Mouse (Mus musculus) erythroblast, adult 5-6 weeks (primary cell): ENCODE measurements around the gene Ugcg. TPM values are rescaled to one million over a fixed set of nuclear protein-coding genes. Genes with fewer than 3 reads are reported as not detected.

ENCODE experiments used
- ATAC-seq: replicated peaks from 2 replicates; pipeline ENCODE4 v1.8.0; 2016; ENCODE audit warnings: moderate number of reproducible peaks, mild to moderate bottlenecking, moderate TSS enrichment, inconsistent platforms; ENCODE audit not compliant: poor library complexity, low FRiP score, severe bottlenecking
- total RNA-seq, 2 experiments: library from RNA; stranded (forward) in 1 of 2; stranded (reverse) in 1 of 2; fragments of 150-400 nt in 1 of 2; fragments of 200-764, 138-1000 nt in 1 of 2; gene quantifications; 2 replicates each; pipeline versions ENCODE4 v1.2.3 to v1.2.4; 2015 to 2017; ENCODE audit warnings: low replicate concordance in 2 of 2

Ugcg gene
- total RNA-seq, 2 experiments from 2014 or later, result 33.2 to 37.6 TPM

GRCm38 (mm10) chr4:59218154-59218553 is 29.1 kb downstream of the Ugcg start:
- ATAC-seq, result no peak

- no peak for ATAC-seq
Measured at GRCm38 (mm10) chr4:59222226-59222625, 33.2 kb downstream of the Ugcg start.

DNA sequence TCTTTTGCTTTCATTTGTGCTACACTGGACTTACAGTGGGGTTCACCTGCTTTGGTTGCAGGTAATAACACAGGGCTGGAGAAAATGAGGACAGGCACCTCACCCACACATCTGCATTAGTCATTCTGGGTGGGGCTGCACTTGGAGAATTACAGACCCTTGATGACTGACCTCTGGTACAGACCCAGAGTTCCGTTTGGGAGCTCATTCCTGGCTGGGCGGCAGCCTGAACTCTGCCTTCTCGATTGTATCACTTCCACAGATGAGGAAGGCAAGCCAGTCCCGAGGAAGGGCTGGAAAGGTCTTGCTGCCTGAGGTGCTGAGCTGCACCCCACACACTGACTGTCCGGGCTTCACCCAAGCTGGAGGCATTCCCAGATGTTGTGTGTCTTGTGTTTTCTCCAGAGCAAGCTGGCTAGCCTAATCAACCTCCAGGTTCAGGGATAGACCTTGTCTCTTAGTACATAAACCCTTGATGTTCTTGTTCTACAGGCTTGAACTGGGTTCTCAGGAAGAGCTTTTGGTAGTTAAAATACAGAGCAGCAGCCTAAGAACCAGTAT is 34.1 kb downstream of the Ugcg start:
- ATAC-seq, result no peak

GRCm38 (mm10) chr4:59224889-59225288 is 35.8 kb downstream of the Ugcg start:
- peak; percentile 83 for ATAC-seq

GRCm38 (mm10) chr4:59227047-59227446 is 38.0 kb downstream of the Ugcg start:
- ATAC-seq, result no peak

GRCm38 (mm10) chr4:59228951-59229350 is 39.9 kb downstream of the Ugcg start:
- ATAC-seq, result no peak

DNA sequence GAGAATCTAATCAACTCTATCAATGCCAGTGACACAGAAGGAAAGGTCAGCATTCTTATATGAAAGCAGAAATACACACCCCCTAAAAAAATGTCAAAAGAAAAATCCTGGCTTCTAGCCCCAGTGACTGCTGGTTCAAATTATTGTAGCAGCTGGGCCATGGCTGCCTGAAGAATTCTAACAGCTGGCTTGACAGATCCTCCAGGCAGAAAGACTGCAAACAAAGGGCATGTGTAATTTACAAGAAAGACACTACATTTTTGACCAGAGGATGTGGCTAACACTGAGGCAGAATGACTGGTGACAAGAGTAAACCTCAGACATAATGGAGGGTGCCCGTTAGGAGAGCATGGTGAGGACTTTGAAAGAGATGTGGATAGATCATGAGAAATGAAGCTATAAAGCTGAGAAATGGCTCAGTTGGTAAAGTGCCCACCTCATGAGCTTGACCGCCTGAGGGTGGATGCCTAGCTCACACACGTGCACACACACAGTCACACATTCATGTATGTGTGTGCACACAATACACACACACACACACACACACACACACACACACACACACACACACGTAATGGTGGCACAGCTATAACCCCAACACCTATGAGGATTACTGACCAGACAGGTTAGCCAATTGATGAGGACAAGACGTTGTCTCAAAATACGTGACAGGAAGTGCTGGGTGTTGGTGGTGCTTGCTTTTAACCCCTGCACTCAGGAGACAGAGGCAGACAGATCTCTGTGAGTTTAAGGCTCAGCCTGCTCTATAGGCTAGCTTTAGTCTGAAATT is 42.4 kb downstream of the Ugcg start:
- no peak for ATAC-seq

DNA sequence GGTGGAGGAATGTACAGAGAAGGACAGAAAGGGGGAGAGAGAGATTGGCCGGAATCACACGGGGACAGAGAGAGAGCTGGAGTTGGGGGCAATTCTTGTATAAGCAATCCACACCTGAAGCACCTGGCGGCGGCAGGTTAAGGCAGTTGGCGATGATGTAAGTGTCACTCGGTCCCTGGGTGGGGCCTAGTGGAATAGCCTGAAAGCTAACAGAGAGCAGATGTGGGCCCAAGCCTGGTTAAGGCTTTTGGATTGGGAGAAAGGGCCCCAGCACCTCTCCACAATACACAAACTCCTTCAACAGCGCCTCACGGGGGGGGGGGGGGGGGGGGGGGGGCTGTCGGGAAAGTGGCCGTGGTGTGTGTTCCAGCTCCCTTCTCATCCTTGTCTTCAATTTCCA is 45.0 kb downstream of the Ugcg start:
- peak; percentile 61 for ATAC-seq

DNA sequence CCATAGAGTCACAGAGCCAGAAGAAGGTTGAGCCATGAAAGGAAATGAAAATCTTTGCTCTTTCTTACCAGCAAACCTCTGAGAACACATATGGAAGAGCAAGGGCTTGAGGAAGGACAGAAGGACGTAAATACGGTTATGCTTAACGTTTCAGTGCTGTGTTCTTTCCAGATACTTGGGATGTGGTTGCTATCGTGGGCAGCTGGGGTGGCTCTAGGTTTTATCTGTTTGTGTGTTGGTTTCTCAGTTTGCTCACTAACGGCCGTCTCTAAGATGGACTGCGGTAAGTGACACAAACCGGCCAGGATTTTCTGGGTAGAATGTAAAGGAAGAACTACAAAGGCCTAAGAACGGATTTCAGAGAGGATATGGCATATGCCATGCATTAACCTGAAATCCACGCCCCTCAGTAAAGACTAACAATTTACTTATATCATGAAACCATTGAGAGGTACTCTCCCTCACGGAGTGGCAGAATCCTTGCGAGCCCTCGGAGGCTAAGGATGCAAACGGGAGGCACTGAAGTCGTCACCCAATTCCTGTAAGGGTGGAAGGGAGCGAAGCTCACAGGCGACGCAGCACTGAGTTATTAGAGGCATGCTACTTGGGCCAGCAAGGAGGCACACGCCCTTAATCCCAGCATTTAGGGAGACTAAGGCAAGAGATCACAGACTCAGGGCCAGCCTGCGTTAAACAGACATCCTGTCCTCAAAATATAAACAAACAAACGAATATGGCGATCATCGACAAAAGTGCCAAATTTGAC is 45.6 kb downstream of the Ugcg start:
- peak; percentile 86 for ATAC-seq

DNA sequence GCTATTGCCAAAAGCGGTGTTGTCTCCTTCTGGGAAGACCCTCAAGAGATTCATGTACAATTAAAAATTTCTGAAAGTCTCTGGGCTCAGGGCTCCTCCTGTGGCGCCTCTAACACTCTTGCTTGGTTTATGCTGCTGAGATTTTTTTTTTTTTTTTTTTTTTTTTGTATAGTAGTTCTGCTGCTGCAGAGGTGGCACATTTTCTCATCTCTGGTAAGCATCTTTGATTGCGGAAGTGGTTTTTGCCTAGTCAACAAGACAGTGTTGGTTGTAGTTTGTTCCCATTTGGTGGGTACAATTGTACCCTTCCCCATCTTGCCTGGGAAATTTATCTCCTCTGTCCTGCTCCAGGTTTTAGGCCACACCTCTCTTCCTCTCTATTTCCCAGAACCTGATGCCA is 47.3 kb downstream of the Ugcg start:
- ATAC-seq, result no peak

- no peak for ATAC-seq
Measured at GRCm38 (mm10) chr4:59238641-59239311, 49.7 kb downstream of the Ugcg start.

DNA sequence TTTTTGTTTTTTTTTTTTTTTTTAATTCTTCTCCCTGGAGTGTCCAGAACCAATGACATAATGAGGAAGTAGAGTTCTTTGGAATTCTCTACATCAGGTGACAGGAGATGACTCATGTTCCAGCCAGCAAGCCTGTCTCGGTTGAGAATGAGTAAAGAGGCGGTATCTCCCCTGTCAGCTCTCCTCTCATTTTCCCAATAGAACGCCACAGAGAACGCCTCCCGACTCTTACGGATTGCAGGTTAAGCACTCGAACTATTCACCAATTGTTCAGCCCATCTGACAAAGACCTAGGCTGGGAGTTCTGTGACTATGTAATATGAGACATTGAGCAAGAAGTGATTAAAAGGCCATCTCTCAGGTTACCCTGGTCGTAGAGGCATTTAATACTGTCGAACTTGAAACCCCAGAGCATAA is 50.3 kb downstream of the Ugcg start:
- no peak for ATAC-seq

GRCm38 (mm10) chr4:59240160-59240559 is 51.1 kb downstream of the Ugcg start:
- ATAC-seq, result no peak

DNA sequence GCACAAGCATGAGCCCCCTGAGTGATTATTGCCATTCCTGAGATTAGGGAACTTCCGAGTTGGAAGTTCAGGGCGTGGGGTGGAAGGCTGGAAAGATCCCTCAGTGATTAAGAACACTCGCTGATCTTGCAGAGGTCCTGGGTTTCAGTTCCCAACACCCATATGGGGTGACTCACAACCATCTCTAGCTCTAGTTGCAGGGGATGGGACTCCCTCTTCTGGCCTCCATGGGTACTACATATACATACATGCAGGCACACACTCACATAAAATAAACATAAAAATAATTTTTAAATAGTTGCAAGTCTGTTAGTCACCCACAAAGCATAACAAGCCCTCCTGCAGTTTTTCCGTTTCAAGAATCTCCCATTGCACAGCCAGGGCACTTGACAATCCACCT is 52.0 kb downstream of the Ugcg start:
- ATAC-seq, result no peak

GRCm38 (mm10) chr4:59242221-59242620 is 53.2 kb downstream of the Ugcg start:
- no peak for ATAC-seq

- no peak for ATAC-seq
Measured at GRCm38 (mm10) chr4:59243802-59244493, 54.9 kb downstream of the Ugcg start.

DNA sequence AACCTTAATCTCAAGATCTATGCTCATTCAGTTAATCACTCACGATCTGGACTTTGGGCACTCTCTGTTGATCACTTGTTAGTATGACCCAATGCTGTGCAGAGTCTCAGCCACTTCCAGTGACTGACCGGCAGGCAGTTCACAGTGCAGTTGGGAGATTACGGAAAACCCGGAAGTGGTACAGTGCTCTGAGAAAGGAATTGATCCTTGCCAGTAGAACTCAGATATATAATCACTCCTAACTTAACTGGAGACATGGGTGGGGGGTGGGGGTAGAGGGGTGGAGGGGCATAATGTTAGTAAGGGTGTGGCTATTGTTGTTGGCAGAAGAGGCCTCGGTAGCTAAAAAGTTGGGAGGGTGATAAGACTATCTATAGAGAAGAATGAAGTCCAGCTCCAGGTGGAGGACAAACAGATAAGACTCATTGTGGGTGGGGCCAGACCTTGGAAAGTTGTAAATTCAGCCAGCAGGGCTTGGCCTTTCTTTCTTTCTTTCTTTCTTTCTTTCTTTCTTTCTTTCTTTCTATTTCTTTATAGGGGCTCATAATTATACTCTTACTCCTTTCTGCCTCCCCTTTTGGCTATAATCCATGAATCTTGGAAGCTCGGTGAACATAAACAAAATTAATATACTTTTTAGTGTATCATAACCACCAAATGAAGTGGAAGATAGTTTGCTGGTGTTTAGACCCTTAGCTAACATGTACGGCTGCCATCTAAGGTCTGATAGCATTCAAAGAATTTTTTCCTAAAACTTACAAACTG is 55.9 kb downstream of the Ugcg start:
- 0 out of 2 replicates have a peak, but pooled peaks have one; percentile 38 for ATAC-seq

- peak; percentile 57 for ATAC-seq
Measured at GRCm38 (mm10) chr4:59245776-59246175, 56.7 kb downstream of the Ugcg start.

GRCm38 (mm10) chr4:59247545-59247944 is 58.5 kb downstream of the Ugcg start:
- ATAC-seq, result peak; percentile 70
